Mouse (Mus musculus) T-cell, adult 2 months (primary cell): ENCODE results near the gene Sergef.

Experiments used
- DNase-seq: peaks from one replicate; pipeline ENCODE4 v3.0.0; 2022; ENCODE audit warnings: low spot score

Sergef gene

GRCm38 (mm10) chr7:46447473-46448165 lies 192.0 kb downstream of the Sergef start:
- no peak for DNase-seq

- no peak for DNase-seq
Measured at GRCm38 (mm10) chr7:46445896-46446295, 193.7 kb downstream of the Sergef start.

GRCm38 (mm10) chr7:46443163-46443562 lies 196.4 kb downstream of the Sergef start:
- DNase-seq = no peak

- no peak for DNase-seq
Measured at GRCm38 (mm10) chr7:46438537-46439141, 201.0 kb downstream of the Sergef start.

- DNase-seq = no peak
Measured at GRCm38 (mm10) chr7:46435833-46436232, 203.8 kb downstream of the Sergef start.

GRCm38 (mm10) chr7:46433874-46434273 lies 205.7 kb downstream of the Sergef start:
- DNase-seq = no peak

GRCm38 (mm10) chr7:46425012-46425411 lies 214.6 kb downstream of the Sergef start:
- no peak for DNase-seq

GRCm38 (mm10) chr7:46423951-46424350 lies 215.7 kb downstream of the Sergef start:
- DNase-seq = no peak

- DNase-seq = peak; percentile 67
Measured at GRCm38 (mm10) chr7:46422764-46423412, 216.7 kb downstream of the Sergef start.

- no peak for DNase-seq
Measured at GRCm38 (mm10) chr7:46422052-46422763, 217.4 kb downstream of the Sergef start.

- no peak for DNase-seq
Measured at GRCm38 (mm10) chr7:46421535-46421934, 218.1 kb downstream of the Sergef start.

- no peak for DNase-seq
Measured at GRCm38 (mm10) chr7:46418102-46418622, 221.4 kb downstream of the Sergef start.

- DNase-seq = no peak
Measured at GRCm38 (mm10) chr7:46417467-46417866, 222.1 kb downstream of the Sergef start.

GRCm38 (mm10) chr7:46415818-46416425 lies 223.7 kb downstream of the Sergef start:
- DNase-seq = no peak

GRCm38 (mm10) chr7:46413959-46414725 lies 225.5 kb downstream of the Sergef start:
- DNase-seq = no peak

GRCm38 (mm10) chr7:46412823-46413222 lies 226.8 kb downstream of the Sergef start:
- DNase-seq = no peak

- DNase-seq = no peak
Measured at GRCm38 (mm10) chr7:46410727-46411126, 228.9 kb downstream of the Sergef start.

GRCm38 (mm10) chr7:46409204-46409789 lies 230.3 kb downstream of the Sergef start:
- no peak for DNase-seq

- no peak for DNase-seq
Measured at GRCm38 (mm10) chr7:46408606-46409005, 231.0 kb downstream of the Sergef start.

GRCm38 (mm10) chr7:46404756-46405155 lies 234.9 kb downstream of the Sergef start:
- no peak for DNase-seq
